Mouse (Mus musculus) yolk sac, embryonic 10.5 days (tissue): ENCODE measurements around the gene Rgs19.

ENCODE experiments used
- DNase-seq: peaks from one replicate; pipeline ENCODE4 v3.0.0-alpha.2; 2017; ENCODE audit warnings: low spot score

Gene Rgs19

DNA sequence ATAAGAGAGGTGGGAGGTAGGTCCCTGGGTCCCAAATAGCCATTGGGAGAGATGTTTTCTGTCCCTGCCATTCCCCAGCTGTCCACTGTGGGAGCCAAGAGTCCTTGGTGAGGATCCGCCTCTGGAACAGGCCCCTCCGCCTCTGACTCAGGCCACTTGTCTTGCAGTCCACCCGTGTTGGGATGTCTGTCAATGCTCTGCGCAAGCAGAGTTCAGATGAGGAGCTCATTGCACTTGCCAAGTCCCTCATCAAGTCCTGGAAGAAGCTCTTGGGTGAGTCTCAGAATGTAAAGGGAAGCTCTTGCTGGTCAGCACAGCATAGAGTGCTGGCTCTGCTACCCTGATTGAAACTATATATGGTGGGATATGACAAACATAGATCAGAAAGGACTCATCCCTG is 10.4 kb downstream of the Rgs19 start:
- no peak for DNase-seq

DNA sequence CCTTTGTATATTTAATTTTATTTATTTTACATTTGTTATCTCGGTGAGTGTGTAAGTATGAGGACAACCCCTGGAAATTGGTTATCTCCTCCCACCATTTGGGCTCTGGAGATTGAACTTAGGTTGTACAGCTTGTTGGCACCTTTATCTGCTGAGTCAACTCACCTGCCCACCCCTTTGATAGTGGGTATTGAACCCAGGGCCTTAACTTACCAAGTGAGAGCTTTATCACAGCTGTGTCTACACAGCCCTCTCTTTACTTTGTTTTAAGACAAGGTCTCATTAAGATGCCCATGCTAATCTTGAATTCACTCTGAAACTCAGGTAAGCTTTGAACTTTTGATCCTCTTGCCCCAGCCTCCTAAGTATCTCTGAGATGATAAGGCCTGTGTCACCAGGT is 11.8 kb downstream of the Rgs19 start:
- DNase-seq: no peak

DNA sequence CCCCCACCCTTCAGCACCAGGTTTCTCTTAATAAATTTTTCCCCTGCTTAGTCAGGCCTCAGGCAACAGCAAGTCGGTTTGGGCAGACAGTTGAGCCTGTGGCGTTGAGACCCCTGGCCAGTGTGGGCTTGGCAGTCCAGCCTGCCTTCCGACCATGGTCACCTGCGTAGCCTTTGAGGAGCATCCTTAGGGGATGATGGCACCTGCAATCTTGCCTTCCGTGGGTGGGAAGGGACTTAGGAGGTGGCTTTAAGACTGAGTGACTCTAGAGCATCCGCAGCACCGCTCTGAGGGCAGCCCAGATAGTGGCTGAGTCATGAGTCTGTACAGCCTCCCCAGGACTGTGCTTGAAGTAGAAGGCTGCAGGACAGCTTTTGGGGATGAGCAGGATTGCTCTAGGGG is 13.1 kb downstream of the Rgs19 start:
- DNase-seq: peak; percentile 19

DNA sequence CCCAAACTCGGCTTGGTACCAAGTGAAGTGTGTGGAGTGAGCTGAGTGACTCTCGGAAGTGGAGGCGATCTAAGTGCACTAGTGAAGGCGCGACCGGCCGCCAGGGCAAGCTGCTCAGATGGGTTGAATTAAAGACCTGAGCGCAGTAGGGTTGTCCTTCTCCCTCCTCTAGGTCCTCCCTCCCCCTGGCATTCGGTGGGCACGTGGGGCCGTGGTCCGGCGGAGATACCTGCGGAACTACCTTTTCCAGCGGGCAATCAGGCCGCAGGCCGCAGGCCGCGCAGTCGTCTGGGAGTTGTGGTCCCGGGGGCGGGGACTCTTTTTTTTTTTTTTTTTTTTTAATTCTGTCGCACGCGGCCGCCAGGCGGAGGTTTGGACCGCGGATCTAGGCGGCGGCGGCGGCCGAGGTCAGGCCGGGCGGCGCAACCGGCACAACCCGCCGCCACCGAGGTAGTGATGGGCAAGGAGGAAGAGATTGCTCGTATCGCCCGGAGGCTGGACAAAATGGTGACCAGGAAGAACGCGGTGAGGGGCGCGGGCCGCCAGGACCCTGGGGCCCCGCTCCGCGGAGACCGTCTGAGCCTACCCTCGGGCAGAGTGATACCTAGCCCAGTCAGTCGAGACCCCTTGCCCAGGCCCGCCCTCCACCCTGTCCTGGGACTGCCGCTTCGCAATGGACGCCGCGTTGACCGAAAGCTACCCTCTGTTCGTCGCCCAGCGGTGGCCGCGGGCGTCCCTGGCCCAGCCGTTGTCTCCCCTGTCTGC is 13.6 kb downstream of the Rgs19 start, which contains the start of gene Tcea2:
Tcea2 (plus strand) TSS at position 360 of the 765 bp plus-strand sequence.
- peak; percentile 74 for DNase-seq

DNA sequence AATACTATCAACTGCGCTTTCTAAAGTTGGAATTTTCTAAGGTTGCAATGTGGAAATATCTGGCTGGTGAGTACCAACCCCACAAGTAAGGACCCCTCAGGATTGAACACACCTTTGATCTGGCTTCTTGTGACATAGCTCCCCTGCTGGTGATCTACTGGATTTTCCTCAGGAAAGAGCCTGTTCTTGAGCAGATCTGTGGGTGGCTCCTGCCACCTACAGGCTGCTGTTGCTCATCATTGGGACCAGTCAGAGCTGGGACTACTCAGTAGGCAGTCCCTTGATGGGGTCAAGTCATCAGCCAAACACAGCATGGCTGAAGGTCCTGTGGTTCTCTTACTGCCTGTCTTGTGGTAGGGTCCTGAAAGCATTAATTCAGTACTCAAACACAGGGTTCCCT is 15.0 kb downstream of the Rgs19 start:
- peak; percentile 71 for DNase-seq

DNA sequence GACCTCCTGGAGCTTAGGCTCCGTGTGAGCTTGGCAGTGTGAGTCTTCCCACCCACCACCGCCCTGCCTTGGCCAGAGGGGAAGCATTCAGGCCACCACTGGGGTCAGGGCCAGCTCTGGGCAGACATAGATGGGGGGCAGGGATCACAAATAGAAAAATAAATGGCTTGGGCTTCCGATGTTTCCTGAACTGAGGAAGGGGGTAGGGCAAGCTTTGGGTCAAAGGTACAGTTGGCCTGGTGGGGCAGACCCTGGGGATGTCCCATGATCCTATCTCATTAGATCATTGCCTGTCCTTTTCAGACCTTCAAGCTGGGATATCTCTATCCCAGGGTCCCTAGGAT is 16.1 kb downstream of the Rgs19 start:
- DNase-seq: no peak

DNA sequence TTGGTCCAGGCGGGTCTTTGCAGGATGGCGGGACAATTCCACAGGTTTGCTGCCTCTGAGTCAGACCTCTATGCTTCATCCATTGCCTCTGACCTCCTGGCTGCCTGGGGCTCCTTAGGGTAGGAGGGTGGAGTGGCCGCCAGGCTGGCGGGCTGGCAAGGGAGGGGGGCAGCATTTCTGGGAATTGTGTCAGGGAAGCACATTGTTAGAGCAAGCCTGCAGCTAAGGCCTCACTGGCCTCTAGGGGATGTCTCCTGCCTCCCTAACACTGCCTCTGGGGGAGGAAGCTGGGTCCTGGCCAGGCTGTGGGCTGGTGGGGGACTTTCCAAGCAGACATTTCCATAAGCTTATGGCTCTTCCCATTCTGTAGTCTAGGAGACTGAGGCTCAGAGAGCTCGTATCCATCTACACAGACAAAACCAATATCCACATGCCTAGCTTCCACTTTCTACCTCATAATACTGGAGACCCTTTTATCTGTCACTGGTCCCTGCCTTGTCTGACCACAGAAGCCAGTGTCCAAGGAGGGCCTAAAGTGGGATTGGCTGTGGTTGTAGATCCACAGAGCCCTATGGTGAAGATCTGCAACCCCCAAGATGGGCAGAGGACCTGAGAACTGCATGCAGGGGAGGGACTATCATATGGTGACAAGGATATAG is 16.6 kb downstream of the Rgs19 start:
- DNase-seq: no peak

DNA sequence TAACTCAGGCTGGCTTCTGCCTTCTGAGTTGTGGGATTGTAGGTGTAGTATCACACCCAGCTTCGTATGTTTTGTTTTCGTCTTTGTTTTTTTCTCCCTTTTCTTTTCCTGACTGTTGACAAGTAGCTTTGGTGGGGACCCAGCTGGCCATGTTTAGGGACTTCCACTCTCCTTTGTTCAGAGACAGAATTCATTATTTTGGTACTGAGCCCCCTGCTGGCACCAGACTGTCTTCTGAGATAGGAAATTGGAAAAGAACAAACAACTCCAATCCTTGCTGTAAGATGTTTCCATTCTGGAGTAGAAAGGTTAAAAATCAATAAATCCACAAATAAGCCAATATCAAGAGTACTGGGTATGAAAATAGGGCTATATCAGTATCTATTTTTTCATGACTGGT is 17.4 kb downstream of the Rgs19 start:
- DNase-seq: no peak

DNA sequence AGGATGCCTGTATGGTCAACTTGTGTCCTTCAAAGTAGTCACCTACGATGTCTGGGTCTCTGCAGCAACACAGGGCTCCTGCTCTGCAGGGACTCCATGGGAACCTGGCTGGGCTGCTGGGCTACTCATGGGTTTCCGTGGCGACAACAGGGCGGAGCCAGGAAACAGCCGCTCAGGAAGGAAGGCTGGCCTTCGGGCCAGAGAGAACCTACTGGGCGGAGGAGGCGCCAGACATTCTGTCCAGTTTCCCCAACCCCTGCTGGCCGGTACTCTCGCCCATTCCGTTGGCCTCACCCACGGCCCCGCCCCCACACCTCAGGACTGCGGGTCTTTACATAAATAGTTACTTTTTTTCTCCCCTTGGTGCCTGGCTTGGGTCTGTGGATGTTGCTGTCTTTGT is 18.3 kb downstream of the Rgs19 start:
- DNase-seq: peak; percentile 44

DNA sequence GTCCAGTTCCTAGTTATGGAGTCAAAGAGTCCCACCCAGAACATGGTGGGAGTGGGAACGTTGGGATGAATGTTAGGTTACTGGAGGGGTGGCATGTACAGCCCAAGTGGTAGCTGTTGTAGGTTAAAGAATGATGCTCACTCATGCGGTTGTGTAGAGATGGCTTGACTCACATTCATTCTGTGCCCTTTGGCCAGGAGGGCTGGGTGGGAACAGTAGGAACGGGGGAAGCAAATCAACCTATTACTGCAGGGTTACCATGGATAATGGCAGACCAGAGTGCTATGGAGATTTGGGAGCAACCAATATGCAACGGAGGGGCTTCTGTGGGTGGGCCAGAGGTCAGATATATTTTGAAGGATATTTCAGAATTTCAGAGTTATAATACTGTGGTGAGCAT is 18.8 kb downstream of the Rgs19 start:
- no peak for DNase-seq

DNA sequence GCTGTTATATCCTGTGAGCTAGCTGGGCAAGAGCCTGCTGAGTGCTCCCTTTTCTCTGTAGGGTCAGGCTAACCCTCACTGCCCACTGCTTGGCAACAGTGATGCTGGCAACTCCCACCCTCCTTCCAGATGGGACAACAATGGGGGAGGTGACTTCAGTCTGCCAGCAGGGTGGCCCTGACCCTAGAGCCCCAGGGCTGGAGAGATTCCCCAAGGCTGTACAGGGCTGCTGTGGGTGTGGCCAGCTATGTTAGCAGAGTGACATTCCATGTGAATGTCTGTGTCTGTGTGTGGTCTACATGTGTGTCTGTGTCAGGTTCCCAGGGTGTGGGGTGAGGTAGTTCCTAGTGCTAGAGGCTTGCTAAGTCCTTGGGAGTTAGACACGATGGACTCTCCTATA is 20.3 kb downstream of the Rgs19 start:
- DNase-seq: no peak

DNA sequence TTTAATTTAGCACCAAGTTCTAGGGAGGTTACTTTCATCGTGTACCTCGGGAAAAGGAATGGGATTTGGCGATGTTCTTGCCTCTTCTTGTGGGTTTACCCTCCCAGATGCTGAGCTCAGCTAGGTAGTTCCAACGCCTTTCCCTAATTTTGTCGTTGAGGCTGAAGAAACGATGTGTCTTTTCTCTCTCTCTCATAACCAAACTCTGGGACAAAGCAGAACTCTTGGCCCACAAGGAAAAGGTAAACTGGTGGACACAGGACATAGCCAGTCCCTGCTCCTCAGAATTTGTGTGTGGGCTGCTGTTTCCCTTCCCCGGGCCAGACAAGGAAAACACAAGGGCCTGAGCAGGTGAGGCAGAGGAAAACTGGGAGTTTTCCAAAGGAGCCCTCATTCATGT is 21.8 kb downstream of the Rgs19 start:
- no peak for DNase-seq

DNA sequence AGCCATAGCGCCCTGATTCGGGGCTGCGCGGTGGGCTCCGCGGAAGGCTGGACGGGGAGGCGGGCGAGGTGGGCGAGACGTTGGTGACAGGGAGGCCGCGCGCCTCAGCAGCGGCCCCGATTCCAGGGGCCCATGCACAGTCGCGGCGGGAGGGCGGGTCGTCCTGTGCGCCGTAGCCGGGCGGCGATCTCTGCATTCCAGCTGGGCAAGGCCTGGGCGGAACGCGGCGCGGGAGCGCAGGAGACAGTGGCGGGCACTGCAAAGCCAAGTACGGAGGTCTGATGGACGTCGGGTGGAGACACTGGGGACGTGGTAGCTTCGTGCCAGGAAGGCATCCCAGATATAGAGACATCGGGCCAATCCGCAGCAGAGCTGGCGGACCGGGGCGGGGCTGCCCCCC is 22.5 kb downstream of the Rgs19 start, which contains the start of gene Sox18:
Sox18 (minus strand) TSS at position 315 of the 400 bp plus-strand sequence.
- no peak for DNase-seq

DNA sequence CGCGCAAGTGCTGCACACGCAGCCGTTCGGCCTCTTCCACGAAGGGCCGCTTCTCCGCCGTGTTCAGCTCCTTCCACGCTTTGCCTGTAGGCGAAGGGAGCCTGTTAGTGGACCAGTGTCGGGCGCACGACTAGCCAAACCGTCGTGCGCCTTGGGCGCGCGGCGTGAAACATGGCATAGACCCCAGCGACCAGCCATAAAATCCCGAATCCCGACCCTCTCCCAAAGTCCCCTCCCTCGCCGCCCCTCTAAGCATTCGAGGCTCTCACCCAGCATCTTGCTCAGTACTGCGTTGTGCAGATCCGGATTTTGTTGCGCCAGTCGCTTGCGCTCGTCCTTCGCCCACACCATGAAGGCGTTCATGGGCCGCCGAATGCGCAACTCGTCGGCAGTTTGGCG is 22.9 kb downstream of the Rgs19 start:
- no peak for DNase-seq

DNA sequence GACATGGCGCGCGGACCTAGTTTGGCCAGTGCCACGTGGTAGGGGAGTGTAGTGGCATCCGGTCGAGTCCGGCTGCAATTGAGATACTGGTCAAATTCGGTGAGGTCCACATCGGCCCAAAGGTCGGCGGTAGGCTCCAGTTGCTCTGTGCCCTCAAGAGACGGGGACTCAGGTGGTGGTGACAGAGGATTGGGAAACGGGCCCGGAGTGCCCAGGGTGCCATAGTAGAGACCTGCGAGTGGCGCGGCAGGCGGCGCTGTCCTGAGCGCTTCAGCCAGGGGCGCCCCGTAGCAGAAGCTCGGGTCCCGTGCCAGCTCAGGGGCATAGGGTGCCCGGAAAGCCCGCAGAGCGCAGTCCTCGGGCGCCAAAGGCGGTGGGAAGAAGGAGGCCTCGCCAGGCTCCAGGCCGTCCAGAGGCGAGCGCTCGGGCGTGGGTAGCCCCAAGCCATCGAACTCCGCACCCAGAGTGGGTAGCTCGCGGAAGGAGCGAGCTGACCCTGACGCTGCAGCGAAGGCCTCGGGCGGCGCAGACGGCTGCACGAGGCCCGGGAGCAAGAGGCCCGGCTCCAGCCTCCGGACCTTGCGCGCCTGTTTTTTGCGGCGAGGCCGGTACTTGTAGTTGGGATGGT is 23.4 kb downstream of the Rgs19 start:
- no peak for DNase-seq

DNA sequence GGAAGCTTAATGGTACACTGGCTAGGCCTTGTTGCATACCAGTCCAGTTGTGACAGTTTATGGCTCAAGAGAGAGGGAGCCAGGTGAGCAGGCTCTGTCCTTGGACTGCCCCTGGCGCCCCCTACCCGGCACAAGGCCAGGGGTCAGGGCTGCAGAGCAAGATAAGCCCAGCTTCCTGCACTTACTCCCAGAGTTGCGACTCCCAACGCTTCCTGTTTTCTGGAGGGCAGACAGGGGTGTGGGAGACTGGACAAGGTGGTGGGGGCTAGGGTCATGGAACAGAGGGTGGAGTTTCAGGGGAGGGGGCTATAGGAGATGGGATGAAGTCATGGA is 30.5 kb downstream of the Rgs19 start:
- DNase-seq: peak; percentile 55

DNA sequence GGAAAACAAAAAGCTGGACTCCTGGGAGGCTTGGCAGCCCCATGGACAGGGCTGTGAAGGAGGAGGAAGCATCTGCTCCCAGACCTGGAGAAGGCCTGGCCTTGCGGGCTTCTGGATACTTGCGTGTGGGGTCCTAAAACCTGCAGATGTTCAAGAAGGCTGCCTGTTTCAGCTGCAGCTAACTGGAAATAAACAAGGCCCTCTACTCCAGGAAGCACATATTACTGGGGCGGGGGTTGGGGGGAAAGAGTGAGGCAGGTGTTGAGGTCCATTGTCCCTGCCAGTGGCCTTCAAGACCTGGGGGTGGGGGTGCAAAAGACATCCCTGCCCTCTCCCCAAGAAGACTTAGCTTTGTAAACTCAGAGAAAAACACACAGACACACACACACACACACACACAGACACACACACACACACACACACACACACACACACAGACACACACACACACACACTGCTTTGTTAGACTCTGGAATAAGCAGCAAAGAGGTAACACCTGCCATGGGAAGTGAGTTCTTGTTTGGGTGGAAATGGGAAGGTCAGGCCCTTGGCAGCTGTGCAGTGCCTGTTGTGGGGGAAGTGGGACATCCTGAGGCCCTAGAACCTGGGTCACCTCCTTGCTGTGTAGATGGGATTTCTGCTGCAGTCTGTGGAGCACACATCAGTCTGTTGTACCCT is 31.0 kb downstream of the Rgs19 start:
- DNase-seq: no peak

DNA sequence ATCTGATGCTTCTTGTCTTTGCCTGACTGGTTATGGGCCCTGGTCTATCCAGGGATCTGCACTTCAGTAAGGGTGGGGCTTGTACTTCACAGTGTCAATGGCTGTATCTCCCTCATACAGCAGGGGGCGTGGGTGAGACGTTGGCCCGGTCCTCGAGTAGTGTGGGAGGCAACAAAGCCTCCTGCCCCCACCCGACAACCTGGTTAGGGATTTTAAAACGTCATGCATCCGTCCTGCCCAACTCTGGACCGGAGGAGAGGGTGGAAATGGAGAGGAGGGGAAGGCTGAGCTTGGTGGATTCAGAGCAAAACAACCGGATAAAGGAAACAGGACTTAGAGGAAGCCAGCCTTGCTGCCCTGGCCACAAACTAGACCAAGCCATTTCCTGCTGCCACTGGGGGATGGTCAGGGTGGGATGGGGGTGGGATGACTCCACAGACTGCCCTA is 34.1 kb downstream of the Rgs19 start:
- peak; percentile 67 for DNase-seq

DNA sequence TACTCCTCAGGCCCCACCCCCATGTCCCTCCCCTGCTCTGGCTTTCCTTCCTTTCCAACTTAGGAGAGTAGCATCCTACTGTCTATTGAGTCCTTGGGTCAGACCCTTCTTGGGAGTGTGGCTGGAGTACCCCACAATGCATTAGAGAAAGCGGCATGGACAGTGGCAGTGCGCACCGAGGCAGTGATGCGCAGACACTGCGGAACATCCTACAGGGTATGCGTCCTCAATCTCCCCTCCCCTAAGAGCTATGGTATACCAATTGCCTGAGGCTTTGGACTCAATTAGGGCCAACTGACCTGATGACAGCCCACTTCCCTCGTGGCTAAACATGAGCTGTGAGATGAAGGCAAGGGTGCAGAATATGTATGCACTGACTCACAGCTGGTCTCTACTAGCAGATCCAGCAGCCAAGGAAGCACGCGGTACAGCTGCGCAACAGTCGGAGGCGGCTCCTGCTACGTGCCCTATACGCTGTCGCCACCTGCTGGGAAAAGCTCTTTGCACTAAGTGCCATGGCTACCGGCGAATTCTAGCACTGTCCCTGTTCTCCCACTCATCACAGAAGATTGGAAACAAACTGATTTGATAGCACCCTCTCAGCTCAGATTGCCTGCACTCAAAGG is 34.7 kb downstream of the Rgs19 start:
- DNase-seq: peak; percentile 36

DNA sequence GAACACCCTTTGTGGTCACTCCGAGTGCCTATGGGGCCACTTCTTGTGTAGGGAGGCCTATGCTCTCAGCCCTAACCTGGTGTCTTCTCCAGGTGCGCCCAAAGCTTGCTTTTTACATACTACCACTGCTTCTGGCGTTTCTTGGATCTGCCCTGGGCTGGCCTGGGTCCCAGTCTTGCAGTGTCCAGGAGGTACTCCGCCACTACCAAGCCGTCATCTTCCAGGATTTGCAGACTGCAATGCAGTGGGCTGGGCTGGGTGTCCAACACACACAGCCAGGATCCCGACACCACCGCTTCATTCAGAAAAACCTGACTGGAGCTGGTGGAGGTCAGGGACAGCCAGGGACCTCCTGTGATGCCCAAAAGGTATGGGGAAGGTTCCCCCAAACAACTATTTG is 35.2 kb downstream of the Rgs19 start:
- DNase-seq: no peak

DNA sequence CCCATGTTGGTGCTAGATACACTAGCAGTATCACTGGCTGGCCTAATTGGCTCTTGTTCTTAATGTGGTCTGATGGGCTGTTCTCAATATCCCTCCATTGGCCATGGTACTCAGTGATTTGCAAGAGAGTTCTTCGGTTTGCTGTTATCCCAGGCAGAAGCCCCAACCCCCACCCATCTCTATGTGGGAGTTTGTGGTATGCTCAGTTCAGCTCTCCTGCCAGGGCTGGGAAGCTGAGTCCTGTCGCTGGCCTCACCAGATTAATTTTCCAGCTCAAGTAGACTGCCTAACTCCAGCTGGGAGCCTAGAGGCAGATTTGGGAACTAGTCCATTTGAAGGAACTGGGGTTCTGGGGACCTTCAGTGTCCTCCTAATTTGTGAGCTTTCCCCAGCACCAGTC is 36.3 kb downstream of the Rgs19 start:
- no peak for DNase-seq

DNA sequence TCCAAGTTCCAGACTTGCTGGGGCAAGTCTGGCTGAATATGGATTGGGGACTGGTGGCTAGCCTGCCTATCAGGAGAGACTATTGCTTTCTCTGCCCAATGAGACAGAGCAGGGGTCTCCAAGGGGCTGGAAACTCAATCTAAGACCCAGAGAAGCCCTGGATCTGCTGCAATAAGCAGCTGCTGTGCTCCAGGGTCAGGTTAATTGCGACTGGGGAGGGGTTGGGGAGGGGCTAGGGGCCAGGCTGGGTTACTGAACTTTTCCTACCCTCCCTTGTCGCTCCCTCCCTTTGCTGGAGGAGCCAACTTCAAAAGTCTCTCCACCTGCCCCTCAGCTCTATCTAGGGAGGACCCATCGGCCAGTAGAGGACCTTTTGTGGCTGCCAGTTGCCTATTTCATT is 37.0 kb downstream of the Rgs19 start, which contains the start of gene Gm29797:
Gm29797 (plus strand) TSS at position 301 of the 400 bp plus-strand sequence.
- DNase-seq: no peak
